Mouse (Mus musculus): ENCODE results near the gene Qars. TPM values are rescaled to one million over a fixed set of nuclear protein-coding genes. Genes with fewer than 3 reads are reported as not detected.

The Qars gene
- polyA plus RNA-seq, 1 experiment from 2014 or later, result 130 TPM

GRCm38 (mm10) chr9:108560227-108560841, 52.8 kb downstream of the Qars start, which contains the start of gene Impdh2:
Gene Impdh2, plus strand, starts transcription at chr9:108560286.
- Histone ChIP-seq H3K9me3 (replicated peaks; ENCODE audit: control insufficient read depth, low read length) (no peaks in the 10 kb centered on the region), H3K9ac (replicated peaks; ENCODE audit: low read length) (peak within 1 kb of the TSS; percentile 69), H3K4me1 (ENCODE audit: control insufficient read depth, insufficient read depth, low read length) (no peaks in the 10 kb centered on the region; the same call in 1 of the 2 replicates), H3K27me3 (ENCODE audit: control insufficient read depth, insufficient read depth, low read length) (no peaks in the 10 kb centered on the region), H3K27ac (replicated peaks; ENCODE audit: low read depth, low read length) (no peak within 1 kb of the TSS; the same call in 1 of the 2 replicates), H3K4me3 (ENCODE audit: low read depth, low read length) (peak within 1 kb of the TSS; percentile 59), H3K4me2 (ENCODE audit: low read depth, low read length) (peak within 1 kb of the TSS; percentile 62), H3K36me3 (replicated peaks; ENCODE audit: control insufficient read depth, insufficient read depth, low read depth, low read length) (peaks cover 12% of the 10 kb centered on the region)
- ATAC-seq (replicated peaks; ENCODE audit: insufficient number of reproducible peaks, low FRiP score, low TSS enrichment, low read depth), result peak; percentile 97
- DNase-seq (ENCODE audit: low spot score), result peak; percentile 99
- under 1% methylated on average over 50 of the region's 53 CpGs for WGBS

GRCm38 (mm10) chr9:108563671-108564070, 56.2 kb downstream of the Qars start:
- no peaks in the 10 kb centered on the region for H3K27me3 ChIP-seq (ENCODE audit: control insufficient read depth, insufficient read depth, low read length)
- ATAC-seq (replicated peaks; ENCODE audit: insufficient number of reproducible peaks, low FRiP score, low TSS enrichment, low read depth), result no peak
- peaks cover 9% of the 10 kb centered on the region for H3K4me1 ChIP-seq (ENCODE audit: control insufficient read depth, insufficient read depth, low read length)
- H3K9ac ChIP-seq (replicated peaks; ENCODE audit: low read length), result no peak overlapping the region
- no peak overlapping the region for H3K4me2 ChIP-seq (ENCODE audit: low read depth, low read length)
- no peak for DNase-seq (ENCODE audit: low spot score)
- H3K27ac ChIP-seq (replicated peaks; ENCODE audit: low read depth, low read length), result no peak overlapping the region
- no peaks in the 10 kb centered on the region; the same call in none of the 2 replicates for H3K36me3 ChIP-seq (replicated peaks; ENCODE audit: control insufficient read depth, insufficient read depth, low read depth, low read length)
- H3K9me3 ChIP-seq (replicated peaks; ENCODE audit: control insufficient read depth, low read length), result no peaks in the 10 kb centered on the region
- 94% methylated on average over 8 of the region's 8 CpGs for WGBS
- H3K4me3 ChIP-seq (ENCODE audit: low read depth, low read length), result no peak overlapping the region

GRCm38 (mm10) chr9:108564131-108564530, 56.6 kb downstream of the Qars start:
- H3K4me3 ChIP-seq (ENCODE audit: low read depth, low read length), result no peak overlapping the region

More at GRCm38 (mm10) chr9:108564131-108564530, 56.6 kb downstream of the Qars start:
- Histone ChIP-seq H3K4me1 (ENCODE audit: control insufficient read depth, insufficient read depth, low read length) (peaks cover 9% of the 10 kb centered on the region), H3K9ac (replicated peaks; ENCODE audit: low read length) (no peak overlapping the region), H3K9me3 (replicated peaks; ENCODE audit: control insufficient read depth, low read length) (no peaks in the 10 kb centered on the region), H3K27ac (replicated peaks; ENCODE audit: low read depth, low read length) (no peak overlapping the region), H3K27me3 (ENCODE audit: control insufficient read depth, insufficient read depth, low read length) (no peaks in the 10 kb centered on the region), H3K36me3 (replicated peaks; ENCODE audit: control insufficient read depth, insufficient read depth, low read depth, low read length) (no peaks in the 10 kb centered on the region; the same call in none of the 2 replicates), H3K4me2 (ENCODE audit: low read depth, low read length) (no peak overlapping the region)
- 87% methylated on average over 7 of the region's 7 CpGs for WGBS
- ATAC-seq (replicated peaks; ENCODE audit: insufficient number of reproducible peaks, low FRiP score, low TSS enrichment, low read depth) (no peak), DNase-seq (ENCODE audit: low spot score) (no peak)

Other genes starting within 250 kb of the Qars start
- 44.5 and 49.8 TPM in 2 replicates for gene Dag1, start 243.7 kb upstream of the Qars start, polyA plus RNA-seq (2014; fragmentation: Nextera tagmentation; extraction: Ambion mirVana)
- 48.4 TPM in 2 replicates for gene Nicn1, start 217.3 kb upstream of the Qars start, polyA plus RNA-seq (2014; fragmentation: Nextera tagmentation; extraction: Ambion mirVana)
- 14.6 and 16.4 TPM in 2 replicates for gene Amt, start 210.9 kb upstream of the Qars start, polyA plus RNA-seq (2014; fragmentation: Nextera tagmentation; extraction: Ambion mirVana)
- gene Rhoa, start 201.6 kb upstream of the Qars start, polyA plus RNA-seq (2014; fragmentation: Nextera tagmentation; extraction: Ambion mirVana), result 282 and 303 TPM in 2 replicates
- 20.6 and 25.4 TPM in 2 replicates for gene Tcta, start 201.5 kb upstream of the Qars start, polyA plus RNA-seq (2014; fragmentation: Nextera tagmentation; extraction: Ambion mirVana)
- gene Gpx1, start 168.8 kb upstream of the Qars start, polyA plus RNA-seq (2014; fragmentation: Nextera tagmentation; extraction: Ambion mirVana), result 888 and 899 TPM in 2 replicates
- gene Usp4, start 159.9 kb upstream of the Qars start, polyA plus RNA-seq (2014; fragmentation: Nextera tagmentation; extraction: Ambion mirVana), result 128 and 149 TPM in 2 replicates
- 0.59 and 0.76 TPM in 2 replicates for gene 1700102P08Rik, start 114.9 kb upstream of the Qars start, polyA plus RNA-seq (2014; fragmentation: Nextera tagmentation; extraction: Ambion mirVana)
- 1.5 and 1.7 TPM in 2 replicates for gene Ccdc36, start 79.2 kb upstream of the Qars start, polyA plus RNA-seq (2014; fragmentation: Nextera tagmentation; extraction: Ambion mirVana)
- not detected in 2 replicates for gene BC048562, start 71.2 kb upstream of the Qars start, polyA plus RNA-seq (2014; fragmentation: Nextera tagmentation; extraction: Ambion mirVana)
- 49.1 and 63.2 TPM in 2 replicates for gene Ccdc71, start 47.2 kb upstream of the Qars start, polyA plus RNA-seq (2014; fragmentation: Nextera tagmentation; extraction: Ambion mirVana)
- 19.0 and 22.4 TPM in 2 replicates for gene Klhdc8b, start 46.1 kb upstream of the Qars start, polyA plus RNA-seq (2014; fragmentation: Nextera tagmentation; extraction: Ambion mirVana)
- gene Lamb2, start 28.0 kb upstream of the Qars start, polyA plus RNA-seq (2014; fragmentation: Nextera tagmentation; extraction: Ambion mirVana), result 15.3 and 15.4 TPM in 2 replicates
- gene Usp19, start 17.1 kb upstream of the Qars start, polyA plus RNA-seq (2014; fragmentation: Nextera tagmentation; extraction: Ambion mirVana), result 52.5 and 59.2 TPM in 2 replicates
- gene Qrich1, start 9.1 kb downstream of the Qars start, polyA plus RNA-seq (2014; fragmentation: Nextera tagmentation; extraction: Ambion mirVana), result 165 and 168 TPM in 2 replicates
- 242 and 248 TPM in 2 replicates for gene Impdh2, start 52.6 kb downstream of the Qars start, polyA plus RNA-seq (2014; fragmentation: Nextera tagmentation; extraction: Ambion mirVana)
- gene Ndufaf3, start 59.7 kb downstream of the Qars start, polyA plus RNA-seq (2014; fragmentation: Nextera tagmentation; extraction: Ambion mirVana), result 48.4 and 49.0 TPM in 2 replicates
- 167 and 185 TPM in 2 replicates for gene Dalrd3, start 62.2 kb downstream of the Qars start, polyA plus RNA-seq (2014; fragmentation: Nextera tagmentation; extraction: Ambion mirVana)
- 118 and 130 TPM in 2 replicates for gene Wdr6, start 71.0 kb downstream of the Qars start, polyA plus RNA-seq (2014; fragmentation: Nextera tagmentation; extraction: Ambion mirVana)
- gene P4htm, start 90.0 kb downstream of the Qars start, polyA plus RNA-seq (2014; fragmentation: Nextera tagmentation; extraction: Ambion mirVana), result 6.4 and 8.1 TPM in 2 replicates
- 44.1 and 48.4 TPM in 2 replicates for gene Arih2, start 141.7 kb downstream of the Qars start, polyA plus RNA-seq (2014; fragmentation: Nextera tagmentation; extraction: Ambion mirVana)
- gene Slc25a20, start 154.4 kb downstream of the Qars start, polyA plus RNA-seq (2014; fragmentation: Nextera tagmentation; extraction: Ambion mirVana), result 30.8 and 34.5 TPM in 2 replicates
- 36.2 and 37.9 TPM in 2 replicates for gene Prkar2a, start 181.6 kb downstream of the Qars start, polyA plus RNA-seq (2014; fragmentation: Nextera tagmentation; extraction: Ambion mirVana)